Mouse (Mus musculus): ENCODE measurements around the gene Gm43720. TPM values are rescaled to one million over a fixed set of nuclear protein-coding genes. Genes with fewer than 3 reads are reported as not detected.

The Gm43720 gene
- total RNA-seq, 2 experiments from 2014 or later: not detected

DNA sequence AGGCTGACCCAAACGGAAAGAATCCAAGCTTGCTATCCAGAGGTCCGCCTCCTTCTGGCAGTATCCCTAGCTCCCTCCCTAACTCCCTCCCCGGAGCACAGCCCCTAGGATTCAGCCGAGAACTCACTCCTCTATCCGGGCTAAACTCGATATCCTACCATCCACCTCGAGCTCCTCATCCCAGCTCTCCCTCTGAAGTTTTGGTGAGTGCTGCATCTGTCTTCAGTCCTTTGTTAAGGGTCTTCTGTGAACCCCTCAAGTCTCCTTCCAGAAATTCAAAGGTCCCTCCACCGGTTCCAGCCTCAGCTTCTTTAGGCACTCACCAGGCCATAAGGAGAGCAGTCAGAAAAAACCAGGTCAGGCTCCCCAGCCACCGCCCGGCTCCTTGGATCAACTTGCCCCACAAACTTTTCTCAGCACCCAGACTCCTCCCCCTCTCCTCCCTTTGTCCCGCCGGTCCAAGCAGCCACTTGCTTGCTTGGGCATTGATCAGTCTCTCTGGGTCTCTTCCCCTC, 7.3 kb downstream of the Gm43720 start, which contains the start of gene Gal3st4:
Gal3st4 (minus strand) TSS at position 432 of the 515 bp plus-strand sequence.
- Histone ChIP-seq H3K4me3 (peak within 1 kb of the TSS; percentile 60), H3K27ac (peak within 1 kb of the TSS; percentile 74)
- DNase-seq: peak; percentile 59
- no peak for TF ChIP-seq CTCF (IDR thresholded peaks at IDR 0.05)
- intact Hi-C loops (cut with DNase I): no loop called here

GRCm38 (mm10) chr5:138271232-138271631, 8.5 kb downstream of the Gm43720 start:
- TF ChIP-seq CTCF (IDR thresholded peaks at IDR 0.05): no peak
- no peak overlapping the region for H3K27ac ChIP-seq
- intact Hi-C loops (cut with DNase I): no loop called here
- H3K4me3 ChIP-seq: no peak overlapping the region
- no peak for DNase-seq

DNA sequence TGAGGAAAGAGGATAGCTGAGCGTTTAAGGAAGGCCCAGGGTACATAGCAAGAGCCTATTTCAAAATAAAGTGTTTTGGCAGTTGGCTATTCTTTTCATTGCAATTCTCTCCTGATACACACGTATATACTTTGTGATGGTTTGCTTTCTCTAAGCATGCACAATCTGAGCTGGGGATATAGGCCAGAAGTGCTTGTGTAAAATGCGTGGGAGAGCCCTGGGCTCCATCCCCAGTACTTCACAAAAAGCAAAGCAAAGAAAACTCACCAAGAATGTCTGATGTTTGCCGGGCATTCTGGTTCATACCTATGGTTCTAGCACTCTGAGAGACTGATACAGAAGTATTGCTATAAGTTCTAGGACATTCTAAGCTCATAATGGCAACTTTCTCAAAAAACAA, 10.8 kb downstream of the Gm43720 start:
- no peak for DNase-seq
- Histone ChIP-seq H3K4me3 (no peak overlapping the region), H3K27ac (no peak overlapping the region)
- TF ChIP-seq CTCF (IDR thresholded peaks at IDR 0.05): no peak
- intact Hi-C loops (cut with DNase I): no loop called here

DNA sequence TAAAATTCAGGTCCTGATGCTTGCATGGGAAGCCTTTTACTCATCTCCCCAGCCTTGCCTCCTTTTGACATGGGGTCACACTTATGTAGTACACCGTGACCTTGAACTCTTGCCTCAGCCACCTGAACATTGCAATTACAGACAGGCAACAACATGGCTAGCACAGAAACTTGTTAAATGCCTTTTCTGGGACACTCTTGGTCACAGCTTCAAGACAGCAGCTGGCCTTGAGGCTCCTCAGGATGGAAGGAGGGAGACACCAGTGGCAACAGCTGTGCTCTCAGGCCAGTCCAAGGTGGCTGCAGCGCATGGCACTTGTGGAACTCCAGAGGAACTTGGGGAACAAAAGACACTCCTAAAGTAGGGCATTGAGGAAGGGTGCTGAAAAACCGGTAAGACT, 12.6 kb downstream of the Gm43720 start:
- Histone ChIP-seq H3K27ac (no peak overlapping the region), H3K4me3 (no peak overlapping the region)
- DNase-seq: no peak
- no peak for TF ChIP-seq CTCF (IDR thresholded peaks at IDR 0.05)
- intact Hi-C loops (cut with DNase I): no loop called here

DNA sequence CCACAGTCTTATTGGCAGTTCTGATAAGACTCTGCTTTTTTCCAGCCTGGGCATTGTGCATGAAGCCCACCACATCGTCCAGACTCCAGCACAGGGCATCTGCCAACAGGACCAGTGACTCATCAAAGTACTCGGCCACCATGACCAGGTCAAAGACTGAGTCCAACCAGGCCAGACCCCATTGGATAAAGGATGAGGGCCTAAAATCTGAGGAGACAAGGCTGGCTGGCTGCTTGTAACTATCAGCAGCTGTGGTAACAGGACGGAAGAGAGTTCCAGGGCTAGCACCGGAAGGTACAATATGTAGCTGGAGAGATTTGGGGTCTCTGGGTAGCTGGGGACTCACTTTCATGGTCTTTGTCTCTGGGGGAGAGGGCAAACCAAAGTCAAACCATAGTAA, 14.0 kb downstream of the Gm43720 start:
- intact Hi-C loops (cut with DNase I): no loop called here
- H3K4me3 ChIP-seq: no peak overlapping the region
- no peak for TF ChIP-seq CTCF (IDR thresholded peaks at IDR 0.05)
- H3K27ac ChIP-seq: no peak overlapping the region
- DNase-seq: no peak

- Histone ChIP-seq H3K27ac (peak overlapping the region; percentile 88), H3K4me3 (peak overlapping the region; percentile 90)
- intact Hi-C loops (cut with DNase I): no loop called here
- no peak for TF ChIP-seq CTCF (IDR thresholded peaks at IDR 0.05)
- no peak for DNase-seq
Measured at GRCm38 (mm10) chr5:138264207-138264578, 15.6 kb downstream of the Gm43720 start.

- H3K27ac ChIP-seq: peak within 1 kb of the TSS; percentile 88
- H3K4me3 ChIP-seq: peak within 1 kb of the TSS; percentile 90
- intact Hi-C loops (cut with DNase I): no loop called here
- no peak for TF ChIP-seq CTCF (IDR thresholded peaks at IDR 0.05)
- DNase-seq: peak; percentile 93
Measured at GRCm38 (mm10) chr5:138263260-138264206, 16.2 kb downstream of the Gm43720 start, which contains the start of gene BC037034. Gene BC037034 (minus strand): TSS chr5:138264033.

DNA sequence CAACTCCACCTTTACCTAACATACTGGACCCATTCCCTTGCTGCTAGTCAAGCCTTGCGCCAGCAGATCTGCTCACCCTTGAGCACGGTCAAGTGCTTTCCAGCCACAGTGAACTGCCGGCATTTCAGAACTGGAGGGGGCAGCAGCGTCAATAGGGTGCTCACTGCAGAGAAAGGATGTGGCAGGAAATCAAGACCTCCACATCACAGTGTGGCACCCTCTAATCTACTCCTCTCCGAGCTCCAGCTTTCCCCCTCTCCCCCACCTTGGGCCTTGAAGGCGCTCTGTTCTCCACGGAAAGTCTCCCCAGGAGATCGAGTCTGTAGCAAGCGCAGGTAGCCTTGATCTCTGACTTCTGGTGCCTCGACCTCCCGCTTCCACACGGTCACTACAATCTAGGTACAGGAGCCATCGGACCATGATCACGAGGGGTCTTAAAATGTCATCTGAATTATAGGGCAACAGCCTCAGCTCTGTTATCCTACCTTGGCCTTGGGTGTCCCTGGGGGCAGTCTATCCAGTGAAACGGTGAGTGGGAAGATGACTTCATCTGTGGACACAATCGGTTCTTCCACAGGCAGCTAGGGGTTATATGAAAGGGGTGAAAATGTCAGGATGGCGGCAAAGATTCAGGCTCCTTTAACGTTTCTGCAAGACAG, 17.0 kb downstream of the Gm43720 start:
- Histone ChIP-seq H3K4me3 (peak overlapping the region; percentile 90), H3K27ac (peak overlapping the region; percentile 88)
- DNase-seq: no peak
- no peak for TF ChIP-seq CTCF (IDR thresholded peaks at IDR 0.05)
- intact Hi-C loops (cut with DNase I): no loop called here

DNA sequence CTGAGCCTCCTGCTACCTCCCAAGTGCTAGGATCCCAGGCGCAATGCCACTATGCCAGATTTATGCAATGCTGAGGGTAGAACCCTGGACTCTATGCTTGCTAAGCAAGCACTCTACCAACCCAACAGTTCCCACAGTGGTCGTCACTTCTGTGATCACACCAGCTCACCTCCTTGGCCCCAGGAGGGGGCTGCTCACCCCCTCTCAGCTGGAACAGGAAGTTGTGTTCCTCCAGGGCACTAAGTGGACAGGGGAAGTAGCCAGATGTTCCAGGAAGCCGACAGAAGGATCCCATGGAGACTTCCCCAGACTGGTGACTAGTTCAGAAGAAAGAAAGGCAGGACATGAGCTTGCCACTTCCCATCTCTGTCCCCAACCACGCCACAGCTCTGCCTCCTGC, 17.8 kb downstream of the Gm43720 start:
- intact Hi-C loops (cut with DNase I): no loop called here
- no peak for TF ChIP-seq CTCF (IDR thresholded peaks at IDR 0.05)
- H3K4me3 ChIP-seq: peak overlapping the region; percentile 90
- no peak overlapping the region for H3K27ac ChIP-seq
- no peak for DNase-seq

GRCm38 (mm10) chr5:138260834-138261233, 18.9 kb downstream of the Gm43720 start:
- no peak overlapping the region for H3K27ac ChIP-seq
- DNase-seq: no peak
- no peak for TF ChIP-seq CTCF (IDR thresholded peaks at IDR 0.05)
- intact Hi-C loops (cut with DNase I): no loop called here
- no peak overlapping the region for H3K4me3 ChIP-seq

- H3K4me3 ChIP-seq: no peak overlapping the region
- intact Hi-C loops (cut with DNase I): no loop called here
- no peak for TF ChIP-seq CTCF (IDR thresholded peaks at IDR 0.05)
- DNase-seq: no peak
- H3K27ac ChIP-seq: no peak overlapping the region
Measured at GRCm38 (mm10) chr5:138260051-138260450, 19.7 kb downstream of the Gm43720 start.

- no peak for DNase-seq
- TF ChIP-seq CTCF (IDR thresholded peaks at IDR 0.05): no peak
- H3K27ac ChIP-seq: no peak overlapping the region
- H3K4me3 ChIP-seq: no peak overlapping the region
- intact Hi-C loops (cut with DNase I): no loop called here
Measured at GRCm38 (mm10) chr5:138258993-138259392, 20.8 kb downstream of the Gm43720 start.

GRCm38 (mm10) chr5:138258542-138258941, 21.2 kb downstream of the Gm43720 start:
- no peak overlapping the region for H3K4me3 ChIP-seq
- DNase-seq: no peak
- intact Hi-C loops (cut with DNase I): no loop called here
- no peak overlapping the region for H3K27ac ChIP-seq
- no peak for TF ChIP-seq CTCF (IDR thresholded peaks at IDR 0.05)
